Mouse (Mus musculus) liver, embryonic 16.5 days (tissue): ENCODE results near the gene Psma6. TPM values are rescaled to one million over a fixed set of nuclear protein-coding genes. Genes with fewer than 3 reads are reported as not detected.

Source experiments
- ATAC-seq: fragments of 200-750 bp; cut with Nextera tagmentation; 2 replicates; pipeline ENCODE4 v1.8.0; 2017; ENCODE audit warnings: low read depth, mild to moderate bottlenecking, moderate number of reproducible peaks, moderate library complexity
- H3K27ac ChIP-seq: fragments of 300-500 bp; sonication (generic); 2 replicates; pipeline ENCODE4 v1.5.1; 2014; ENCODE audit warnings: mild to moderate bottlenecking, low read length
- H3K27me3 ChIP-seq: fragments of 300-500 bp; sonication (generic); 2 replicates; pipeline ENCODE4 v1.6.1; 2014; ENCODE audit warnings: low read depth, low read length, mixed read lengths; ENCODE audit not compliant: control insufficient read depth, insufficient read depth
- H3K36me3 ChIP-seq: fragments of 300-500 bp; sonication (generic); 2 replicates; pipeline ENCODE4 v1.6.1; 2014; ENCODE audit warnings: mild to moderate bottlenecking; ENCODE audit not compliant: control insufficient read depth, insufficient read depth
- H3K4me1 ChIP-seq: fragments of 300-500 bp; sonication (generic); 2 replicates; pipeline ENCODE4 v1.6.1; 2014; ENCODE audit warnings: low read depth, low read length, mixed read lengths; ENCODE audit not compliant: control insufficient read depth
- H3K4me2 ChIP-seq: fragments of 300-500 bp; sonication (generic); 2 replicates; pipeline ENCODE4 v1.6.1; 2014; ENCODE audit warnings: low read depth, low read length, mixed read lengths
- H3K4me3 ChIP-seq: fragments of 300-500 bp; sonication (generic); 2 replicates; pipeline ENCODE4 v1.5.1; 2014; ENCODE audit warnings: low read depth, mild to moderate bottlenecking, low read length
- H3K9ac ChIP-seq: fragments of 300-500 bp; sonication (generic); 2 replicates; pipeline ENCODE4 v1.6.1; 2014; ENCODE audit warnings: low read depth, low read length
- H3K9me3 ChIP-seq: fragments of 300-500 bp; sonication (generic); replicated peaks from 2 replicates; pipeline ENCODE4 v1.6.1; 2016; ENCODE audit warnings: low read length; ENCODE audit not compliant: control insufficient read depth
- WGBS: fragments of 180-500 bp; shearing (Covaris S2); extraction: QIAGEN DNeasy Blood & Tissue Kit; methylation state at CpG from one replicate; pipeline ENCODE4 v1.1.7; 2014; ENCODE audit not compliant: insufficient replicate concordance; 5-methylcytosine and 5-hydroxymethylcytosine counted together
- polyA plus RNA-seq: library from polyadenylated mRNA; unstranded; fragments of >200 nt; fragmentation: Nextera tagmentation; extraction: Ambion mirVana; gene quantifications from 2 replicates; pipeline ENCODE4 v1.2.1, GENCODE M21; 2015

Gene Psma6
- polyA plus RNA-seq, 1 experiment from 2014 or later = 163 TPM

DNA sequence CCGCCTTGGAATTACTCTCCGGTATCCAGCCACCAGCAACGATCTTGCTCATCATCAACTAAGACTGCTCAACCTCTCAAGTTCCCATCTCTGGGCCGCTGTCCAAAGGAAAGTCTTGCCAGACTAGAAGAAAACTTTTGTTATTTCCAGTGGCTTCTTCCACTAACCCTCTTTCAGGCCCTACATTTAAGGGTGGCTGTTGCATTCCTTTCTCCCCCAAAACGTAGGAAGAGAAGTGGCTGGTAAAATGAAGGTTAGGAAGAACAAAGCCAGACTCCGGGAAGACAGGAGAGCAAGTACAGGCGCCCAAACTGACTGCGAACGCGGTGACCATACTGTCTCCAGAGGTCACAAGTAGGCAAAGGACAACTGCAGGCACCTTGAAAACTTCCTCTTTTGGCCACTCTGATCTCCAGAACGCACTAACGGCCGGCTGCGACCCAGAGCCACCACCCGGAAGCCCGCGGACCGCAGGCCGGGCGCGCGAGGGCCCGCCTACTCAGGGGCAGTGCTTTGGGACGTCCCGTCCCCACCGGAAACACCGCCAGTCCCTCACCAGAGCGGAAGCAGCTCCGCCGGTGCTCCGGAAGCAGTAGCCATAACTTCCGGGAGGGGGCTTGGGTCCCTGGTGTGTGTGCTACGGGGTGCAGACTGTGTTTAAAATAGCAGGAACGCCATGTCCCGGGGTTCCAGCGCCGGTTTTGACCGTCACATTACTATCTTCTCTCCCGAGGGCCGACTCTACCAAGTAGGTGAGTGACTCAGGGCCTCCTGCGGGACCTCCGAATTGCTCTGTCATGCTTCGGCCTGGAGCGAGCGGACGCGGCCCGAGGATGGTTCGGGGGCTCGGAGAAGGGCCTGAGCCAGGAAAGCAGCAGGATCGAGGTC, 14.5 kb downstream of the Psma6 start:
- peak overlapping the region; percentile 95 for H3K4me3 ChIP-seq
- peaks cover 17% of the 10 kb centered on the region for H3K4me1 ChIP-seq
- peak; percentile 99 for ATAC-seq
- peak overlapping the region; percentile 89 for H3K9ac ChIP-seq
- WGBS = 2% methylated on average over 51 of the region's 51 CpGs
- peak overlapping the region; percentile 74 for H3K4me2 ChIP-seq
- H3K27me3 ChIP-seq = no peaks in the 10 kb centered on the region; the same call in 1 of the 2 replicates
- H3K36me3 ChIP-seq = peaks cover 3% of the 10 kb centered on the region
- H3K27ac ChIP-seq = peak overlapping the region; percentile 71
- no peaks in the 10 kb centered on the region for H3K9me3 ChIP-seq

- Histone ChIP-seq H3K27ac (peak overlapping the region; percentile 71), H3K4me3 (peak overlapping the region; percentile 95), H3K4me2 (peak overlapping the region; percentile 69), H3K9me3 (no peaks in the 10 kb centered on the region), H3K9ac (peak overlapping the region; percentile 89), H3K4me1 (peaks cover 17% of the 10 kb centered on the region), H3K36me3 (peaks cover 8% of the 10 kb centered on the region), H3K27me3 (no peaks in the 10 kb centered on the region; the same call in 1 of the 2 replicates)
- WGBS = under 1% methylated on average over 20 of the region's 20 CpGs
- peak; percentile 8; the same call in 1 of the 2 replicates for ATAC-seq
These were observed 15.2 kb downstream of the Psma6 start for GRCm38 (mm10) chr12:55399128-55399677.

DNA sequence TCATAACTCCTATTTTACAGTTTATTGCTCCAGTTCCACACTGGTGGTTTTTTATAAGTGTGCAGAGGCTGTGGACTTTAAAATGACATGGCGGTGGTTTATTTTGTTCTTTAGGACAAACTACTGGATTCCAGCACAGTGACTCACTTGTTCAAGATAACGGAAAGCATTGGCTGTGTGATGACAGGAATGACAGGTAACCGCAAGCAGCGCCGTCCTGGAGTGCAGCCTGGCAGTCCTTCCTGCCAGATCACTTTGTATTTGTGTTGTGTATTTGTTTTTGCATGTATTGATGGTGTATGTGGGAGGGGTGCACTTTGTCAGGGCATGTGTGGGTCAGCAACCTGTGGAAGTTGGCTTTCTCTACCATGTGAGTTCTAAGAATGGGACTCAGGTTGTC, 23.9 kb downstream of the Psma6 start:
- no peaks in the 10 kb centered on the region for H3K4me1 ChIP-seq
- peaks cover 32% of the 10 kb centered on the region for H3K36me3 ChIP-seq
- WGBS = 84% methylated on average over 5 of the region's 5 CpGs
- ATAC-seq = no peak
- H3K9me3 ChIP-seq = no peaks in the 10 kb centered on the region
- no peaks in the 10 kb centered on the region for H3K27me3 ChIP-seq
- H3K4me3 ChIP-seq = no peak overlapping the region
- H3K4me2 ChIP-seq = no peak overlapping the region
- H3K27ac ChIP-seq = no peak overlapping the region
- H3K9ac ChIP-seq = no peak overlapping the region

GRCm38 (mm10) chr12:55415255-55415654, 31.2 kb downstream of the Psma6 start:
- WGBS = 80% methylated on average over 5 of the region's 5 CpGs
- Histone ChIP-seq H3K36me3 (peaks cover 37% of the 10 kb centered on the region), H3K4me2 (no peak overlapping the region), H3K9ac (no peak overlapping the region), H3K27me3 (no peaks in the 10 kb centered on the region), H3K4me1 (peaks cover 2% of the 10 kb centered on the region; the same call in 1 of the 2 replicates), H3K4me3 (no peak overlapping the region), H3K27ac (no peak overlapping the region), H3K9me3 (no peaks in the 10 kb centered on the region)
- ATAC-seq = no peak

- no peaks in the 10 kb centered on the region for H3K27me3 ChIP-seq
- H3K4me1 ChIP-seq = peaks cover 2% of the 10 kb centered on the region; the same call in 1 of the 2 replicates
- H3K9ac ChIP-seq = no peak overlapping the region
- H3K4me2 ChIP-seq = no peak overlapping the region
- H3K27ac ChIP-seq = no peak overlapping the region
- ATAC-seq = peak; percentile 60
- 81% methylated on average over 1 of the region's 1 CpGs for WGBS
- no peak overlapping the region for H3K4me3 ChIP-seq
- H3K36me3 ChIP-seq = peaks cover 37% of the 10 kb centered on the region
- no peaks in the 10 kb centered on the region for H3K9me3 ChIP-seq
These were observed 31.7 kb downstream of the Psma6 start for GRCm38 (mm10) chr12:55415762-55416161.

DNA sequence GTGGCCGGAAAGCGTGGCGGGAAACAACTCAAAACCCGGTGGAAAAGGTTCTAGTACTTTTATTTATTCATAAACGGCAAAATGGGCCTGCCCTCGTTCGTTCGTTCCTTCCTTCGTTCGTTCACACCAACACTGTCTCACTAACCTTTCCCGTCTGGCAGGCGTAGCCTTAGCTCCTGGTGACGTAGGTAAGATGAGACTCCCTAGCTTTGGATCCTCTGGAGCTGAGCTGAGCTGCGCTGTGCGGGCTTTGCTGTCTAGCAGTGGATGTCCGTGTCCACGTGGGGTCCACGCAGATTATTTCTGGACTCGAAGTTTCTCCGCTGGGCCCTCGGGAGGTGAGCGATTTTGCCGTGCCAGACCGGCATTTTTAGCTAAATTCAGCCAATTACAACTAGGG, 36.2 kb downstream of the Psma6 start:
- WGBS = 91% methylated on average over 24 of the region's 24 CpGs
- H3K4me1 ChIP-seq = peaks cover 2% of the 10 kb centered on the region; the same call in 1 of the 2 replicates
- peaks cover 16% of the 10 kb centered on the region for H3K36me3 ChIP-seq
- H3K27ac ChIP-seq = no peak overlapping the region
- ATAC-seq = no peak
- H3K9me3 ChIP-seq = no peaks in the 10 kb centered on the region
- no peaks in the 10 kb centered on the region for H3K27me3 ChIP-seq
- H3K4me2 ChIP-seq = no peak overlapping the region
- no peak overlapping the region for H3K9ac ChIP-seq
- no peak overlapping the region for H3K4me3 ChIP-seq

DNA sequence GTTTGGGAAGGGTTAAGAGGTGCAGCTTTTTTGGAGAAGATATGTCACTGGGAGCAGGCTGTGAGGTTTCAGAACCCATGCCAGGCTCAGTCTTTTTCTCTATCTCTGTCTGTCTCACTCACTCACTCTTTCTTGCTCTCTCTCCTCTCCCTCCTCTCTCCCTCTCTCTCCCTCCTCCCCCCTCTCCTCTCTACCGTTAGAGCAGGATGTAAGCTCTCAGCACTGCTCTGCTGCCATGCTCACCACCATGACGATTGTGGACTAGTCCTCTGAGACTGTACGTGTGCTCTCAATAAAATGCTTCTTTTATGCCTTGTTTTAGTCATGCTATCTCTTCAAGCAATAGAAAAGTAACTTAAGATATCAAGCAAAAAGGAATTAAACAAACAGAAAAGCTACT, 38.0 kb downstream of the Psma6 start:
- H3K9me3 ChIP-seq = no peaks in the 10 kb centered on the region
- H3K9ac ChIP-seq = no peak overlapping the region
- no peaks in the 10 kb centered on the region for H3K27me3 ChIP-seq
- WGBS = 12% methylated on average over 3 of the region's 3 CpGs
- H3K27ac ChIP-seq = no peak overlapping the region
- no peak for ATAC-seq
- peaks cover 14% of the 10 kb centered on the region for H3K36me3 ChIP-seq
- no peaks in the 10 kb centered on the region for H3K4me1 ChIP-seq
- no peak overlapping the region for H3K4me2 ChIP-seq
- no peak overlapping the region for H3K4me3 ChIP-seq

DNA sequence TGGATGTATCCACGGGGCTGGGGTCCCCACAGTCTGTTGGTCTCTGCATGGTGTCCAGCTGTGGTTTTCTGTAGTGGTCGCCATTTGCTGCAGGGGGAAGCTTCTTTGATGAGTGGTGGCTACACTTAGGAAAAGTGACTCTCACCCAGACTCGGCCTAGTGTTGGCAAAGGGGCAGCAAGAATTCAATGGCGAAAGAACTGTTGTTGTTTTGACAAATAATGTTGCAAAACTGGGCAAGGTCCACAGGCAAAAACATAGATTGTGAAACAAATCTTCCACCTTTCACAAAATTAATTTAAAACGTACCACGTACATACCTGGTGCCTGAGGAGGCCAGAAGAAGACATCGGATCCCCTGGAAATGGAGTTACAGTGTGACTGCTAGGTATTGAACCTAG, 42.3 kb downstream of the Psma6 start:
- H3K4me3 ChIP-seq = no peak overlapping the region
- WGBS = 68% methylated on average over 7 of the region's 7 CpGs

DNA sequence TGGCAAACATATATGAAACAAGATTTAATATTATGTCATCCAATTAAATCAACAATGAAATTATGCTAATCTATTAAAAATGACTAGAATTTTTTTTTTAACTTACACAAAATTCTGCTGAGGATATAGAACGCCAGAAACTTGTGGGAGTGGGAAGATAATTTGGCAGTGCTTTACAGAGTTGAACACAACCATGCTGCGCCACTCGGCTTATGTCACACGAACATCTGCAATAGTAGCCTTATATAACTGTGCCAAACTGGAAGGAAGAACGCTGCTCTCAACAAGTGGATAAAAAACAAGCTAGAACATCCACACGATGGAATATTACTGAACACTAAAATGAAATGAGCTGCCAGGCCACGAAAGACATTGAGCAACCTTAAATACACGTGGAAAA, 45.2 kb downstream of the Psma6 start:
- WGBS = 70% methylated on average over 8 of the region's 8 CpGs
- Histone ChIP-seq H3K4me2 (no peak overlapping the region), H3K9ac (no peak overlapping the region), H3K4me1 (no peaks in the 10 kb centered on the region), H3K27me3 (no peaks in the 10 kb centered on the region), H3K27ac (no peak overlapping the region), H3K4me3 (no peak overlapping the region), H3K36me3 (no peaks in the 10 kb centered on the region), H3K9me3 (no peaks in the 10 kb centered on the region)
- ATAC-seq = no peak

More for the DNA sequence above, 42.3 kb downstream of the Psma6 start:
- Histone ChIP-seq H3K27me3 (no peaks in the 10 kb centered on the region), H3K27ac (no peak overlapping the region), H3K36me3 (no peaks in the 10 kb centered on the region), H3K9ac (no peak overlapping the region), H3K4me2 (no peak overlapping the region), H3K4me1 (no peaks in the 10 kb centered on the region), H3K9me3 (no peaks in the 10 kb centered on the region)
- ATAC-seq = no peak
